Mouse (Mus musculus) heart, embryonic 10.5 days (tissue): ENCODE results near the gene Tbx19. TPM values are rescaled to one million over a fixed set of nuclear protein-coding genes. Genes with fewer than 3 reads are reported as not detected.

ENCODE experiments used
- DNase-seq: peaks from one replicate; pipeline ENCODE4 v3.0.0-alpha.2; 2017; ENCODE audit warnings: low spot score
- H3K27ac ChIP-seq: fragments of 300-500 bp; sonication (generic); 2 replicates; pipeline ENCODE4 v1.5.1; 2016; ENCODE audit warnings: mild to moderate bottlenecking
- H3K27me3 ChIP-seq: fragments of 300-500 bp; sonication (generic); 2 replicates; pipeline ENCODE4 v1.6.1; 2016; ENCODE audit warnings: mild to moderate bottlenecking; ENCODE audit not compliant: poor library complexity, insufficient read depth, severe bottlenecking
- H3K36me3 ChIP-seq: fragments of 300-500 bp; sonication (generic); 2 replicates; pipeline ENCODE4 v1.6.1; 2016; ENCODE audit warnings: mild to moderate bottlenecking, moderate library complexity
- H3K4me1 ChIP-seq: fragments of 300-500 bp; sonication (generic); 2 replicates; pipeline ENCODE4 v1.6.1; 2016; ENCODE audit warnings: mild to moderate bottlenecking
- H3K4me3 ChIP-seq: fragments of 300-500 bp; sonication (generic); 2 replicates; pipeline ENCODE4 v1.5.1; 2016; ENCODE audit warnings: mild to moderate bottlenecking, moderate library complexity
- H3K9me3 ChIP-seq: fragments of 300-500 bp; sonication (generic); 2 replicates; pipeline ENCODE4 v1.6.1; 2016; ENCODE audit warnings: mild to moderate bottlenecking, moderate library complexity
- WGBS: fragments of 180-500 bp; shearing (Covaris S2); methylation state at CpG from one replicate; pipeline ENCODE4 v1.1.7; 2016; 5-methylcytosine and 5-hydroxymethylcytosine counted together
- polyA plus RNA-seq: library from polyadenylated mRNA; unstranded; fragments of >200 nt; fragmentation: Nextera tagmentation; extraction: Ambion mirVana; gene quantifications from 2 replicates; pipeline ENCODE4 v1.2.1, GENCODE M21; 2016

Tbx19 gene
- polyA plus RNA-seq, 1 experiment from 2014 or later: not detected

- Histone ChIP-seq H3K27me3 (no peaks in the 10 kb centered on the region), H3K9me3 (no peaks in the 10 kb centered on the region), H3K4me1 (peaks cover 49% of the 10 kb centered on the region), H3K36me3 (no peaks in the 10 kb centered on the region), H3K4me3 (no peak overlapping the region), H3K27ac (peak overlapping the region; percentile 89)
- DNase-seq: peak; percentile 84
- 28% methylated on average over 7 of the region's 7 CpGs for WGBS
These were observed 55.8 kb downstream of the Tbx19 start for GRCm38 (mm10) chr1:165104707-165105259.

GRCm38 (mm10) chr1:165099569-165099968, 61.0 kb downstream of the Tbx19 start:
- Histone ChIP-seq H3K9me3 (no peaks in the 10 kb centered on the region), H3K4me1 (peaks cover 15% of the 10 kb centered on the region), H3K27me3 (no peaks in the 10 kb centered on the region), H3K36me3 (no peaks in the 10 kb centered on the region), H3K4me3 (no peak overlapping the region), H3K27ac (no peak overlapping the region)
- no peak for DNase-seq

GRCm38 (mm10) chr1:165094871-165095270, 65.7 kb downstream of the Tbx19 start:
- no peak for DNase-seq
- H3K27ac ChIP-seq: peak overlapping the region; percentile 87
- 50% methylated on average over 7 of the region's 7 CpGs for WGBS
- peaks cover 31% of the 10 kb centered on the region for H3K4me1 ChIP-seq
- no peak overlapping the region for H3K4me3 ChIP-seq
- H3K36me3 ChIP-seq: no peaks in the 10 kb centered on the region
- H3K27me3 ChIP-seq: no peaks in the 10 kb centered on the region
- no peaks in the 10 kb centered on the region for H3K9me3 ChIP-seq

GRCm38 (mm10) chr1:165091721-165092120, 68.9 kb downstream of the Tbx19 start:
- Histone ChIP-seq H3K9me3 (no peaks in the 10 kb centered on the region), H3K4me1 (peaks cover 43% of the 10 kb centered on the region), H3K4me3 (peak overlapping the region; percentile 48), H3K27ac (peak overlapping the region; percentile 71), H3K27me3 (no peaks in the 10 kb centered on the region), H3K36me3 (no peaks in the 10 kb centered on the region)
- DNase-seq: peak; percentile 91
- WGBS: 6% methylated on average over 15 of the region's 15 CpGs

- H3K4me1 ChIP-seq: peaks cover 36% of the 10 kb centered on the region
- WGBS: 42% methylated on average over 3 of the region's 3 CpGs
- H3K4me3 ChIP-seq: no peak overlapping the region
- H3K36me3 ChIP-seq: 0 out of 2 replicates have a peak, but pooled peaks cover 2% of the 10 kb centered on the region
- peak overlapping the region; percentile 86 for H3K27ac ChIP-seq
- no peaks in the 10 kb centered on the region for H3K9me3 ChIP-seq
- no peak for DNase-seq
- no peaks in the 10 kb centered on the region for H3K27me3 ChIP-seq
These were observed 71.0 kb downstream of the Tbx19 start for GRCm38 (mm10) chr1:165089556-165089955.

Other genes starting within 250 kb of the Tbx19 start
- not detected in 2 replicates for gene Xcl1, start 225.2 kb downstream of the Tbx19 start, polyA plus RNA-seq
- gene Sft2d2, start 33.7 kb upstream of the Tbx19 start, polyA plus RNA-seq: 18.8 and 23.6 TPM in 2 replicates
- 87.9 and 92.0 TPM in 2 replicates for gene Tiprl, start 76.2 kb upstream of the Tbx19 start, polyA plus RNA-seq
- 0.67 and 1.2 TPM in 2 replicates for gene Gpr161, start 135.0 kb upstream of the Tbx19 start, polyA plus RNA-seq